Mouse (Mus musculus): Measurements from ENCODE around the gene Acvr1. TPM values are rescaled to one million over a fixed set of nuclear protein-coding genes. Genes with fewer than 3 reads are reported as not detected.
A peak's percentile ranks its signal among the peaks of the same experiment; 100 is the strongest.

The Acvr1 gene
- polyA plus RNA-seq, 1 experiment from 2014 or later, result 4.6 TPM

DNA sequence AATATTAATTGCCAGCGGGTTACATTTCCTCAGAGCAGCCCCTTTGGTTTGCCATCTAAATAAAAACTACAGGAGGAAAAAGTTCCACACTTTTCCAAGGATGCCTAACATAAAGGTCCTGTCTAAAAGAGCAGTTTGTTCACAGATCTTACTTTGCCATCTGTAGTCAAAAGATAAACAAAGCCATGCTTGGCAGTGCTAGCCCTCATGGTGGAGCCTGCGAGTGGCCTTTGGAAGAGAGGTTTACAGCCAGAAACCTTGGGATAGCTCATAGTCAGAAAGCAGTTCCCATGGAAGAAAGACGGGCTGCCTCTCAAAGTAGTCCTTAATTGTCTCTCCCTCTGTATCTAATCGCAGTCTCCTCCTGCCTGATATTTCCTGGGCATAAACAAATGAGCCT, 36.4 kb downstream of the Acvr1 start:
- Histone ChIP-seq H3K27ac (ENCODE audit: low read length) (no peak overlapping the region), H3K4me1 (ENCODE audit: control insufficient read depth, insufficient read depth, low read length) (peaks cover 44% of the 10 kb centered on the region), H3K36me3 (ENCODE audit: control insufficient read depth, insufficient read depth, low read length) (0 out of 2 replicates have a peak, but pooled peaks cover 2% of the 10 kb centered on the region), H3K27me3 (replicated peaks; ENCODE audit: control insufficient read depth, insufficient read depth, low read length) (no peaks in the 10 kb centered on the region), H3K9me3 (ENCODE audit: control insufficient read depth, low read length) (no peaks in the 10 kb centered on the region), H3K4me2 (ENCODE audit: low read depth, low read length) (no peak overlapping the region), H3K4me3 (ENCODE audit: low read length) (no peak overlapping the region), H3K9ac (ENCODE audit: low read depth, low read length) (no peak overlapping the region)
- ATAC-seq, result no peak
- 66% methylated on average over 4 of the region's 4 CpGs for WGBS

DNA sequence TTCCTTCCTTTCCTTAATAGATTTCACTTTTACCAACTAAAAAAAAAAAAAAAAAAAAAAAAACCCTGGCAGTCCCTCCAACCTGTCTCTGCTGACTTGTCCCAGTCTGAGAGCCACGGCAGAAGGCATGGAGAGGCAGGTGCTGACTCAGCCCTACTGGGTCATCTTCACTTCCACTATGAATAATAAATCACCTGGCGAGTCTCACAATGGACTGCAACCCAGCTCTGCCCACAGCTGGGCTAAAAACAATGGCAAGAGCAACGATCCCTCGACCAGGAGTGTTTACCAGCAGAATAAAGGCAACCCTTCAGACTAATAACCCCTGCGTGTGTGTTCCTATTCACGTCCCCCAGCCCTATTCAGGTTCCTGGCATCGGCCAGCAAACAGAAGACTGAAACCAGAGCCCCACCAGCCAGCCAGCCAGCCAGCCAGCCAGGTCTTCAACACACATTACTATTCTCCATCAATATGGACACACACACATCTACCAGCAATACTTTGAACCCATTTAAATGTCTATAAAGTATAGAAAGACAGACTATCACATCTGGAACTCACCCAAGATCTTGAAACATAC, 37.0 kb downstream of the Acvr1 start:
- Histone ChIP-seq H3K27me3 (replicated peaks; ENCODE audit: control insufficient read depth, insufficient read depth, low read length) (no peaks in the 10 kb centered on the region), H3K4me2 (ENCODE audit: low read depth, low read length) (no peak overlapping the region), H3K4me3 (ENCODE audit: low read length) (no peak overlapping the region), H3K9ac (ENCODE audit: low read depth, low read length) (no peak overlapping the region), H3K4me1 (ENCODE audit: control insufficient read depth, insufficient read depth, low read length) (peaks cover 39% of the 10 kb centered on the region), H3K9me3 (ENCODE audit: control insufficient read depth, low read length) (no peaks in the 10 kb centered on the region), H3K36me3 (ENCODE audit: control insufficient read depth, insufficient read depth, low read length) (0 out of 2 replicates have a peak, but pooled peaks cover 2% of the 10 kb centered on the region), H3K27ac (ENCODE audit: low read length) (no peak overlapping the region)
- 38% methylated on average over 7 of the region's 7 CpGs for WGBS
- ATAC-seq, result no peak

DNA sequence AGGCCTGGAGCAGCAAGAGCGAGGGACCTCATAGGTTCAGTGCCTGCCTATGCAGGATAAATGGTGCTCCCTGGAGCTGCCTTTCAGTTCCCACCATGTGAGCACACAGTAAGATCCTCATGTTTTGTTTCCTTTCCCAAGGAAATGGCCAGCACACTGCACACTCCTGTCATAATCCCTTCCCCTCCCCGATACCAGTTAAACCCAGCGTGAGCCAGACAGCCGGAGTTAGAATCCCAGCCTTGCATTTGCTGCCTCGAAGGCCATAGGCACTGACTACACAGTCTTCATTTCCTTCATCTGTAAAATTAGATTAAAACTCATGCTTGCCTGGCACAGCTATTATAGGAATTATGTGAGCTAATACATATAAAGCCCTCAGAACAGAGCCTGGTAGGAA, 37.6 kb downstream of the Acvr1 start:
- H3K27ac ChIP-seq (ENCODE audit: low read length), result no peak overlapping the region
- WGBS, result 79% methylated on average over 5 of the region's 5 CpGs

DNA sequence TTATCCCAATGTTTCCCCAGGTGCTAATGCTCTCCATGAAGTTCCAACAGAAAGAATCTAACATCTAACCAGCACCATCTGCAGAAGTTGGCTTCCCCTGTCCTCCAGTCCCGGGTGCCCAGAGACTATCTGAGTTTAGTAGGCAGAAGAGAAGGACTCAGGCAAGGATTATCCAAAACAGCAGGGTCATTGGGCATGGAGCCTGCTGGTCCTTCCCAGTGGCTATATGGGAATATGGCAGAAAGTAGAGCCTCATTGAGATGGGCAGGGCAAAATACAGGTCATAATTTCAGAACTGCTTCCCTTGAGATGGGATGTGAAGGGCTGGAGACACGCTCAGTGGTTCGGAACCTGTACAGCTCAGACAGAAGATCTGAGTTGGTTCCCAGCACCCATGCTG, 39.2 kb downstream of the Acvr1 start:
- Histone ChIP-seq H3K4me2 (ENCODE audit: low read depth, low read length) (no peak overlapping the region), H3K27ac (ENCODE audit: low read length) (no peak overlapping the region), H3K9ac (ENCODE audit: low read depth, low read length) (no peak overlapping the region), H3K9me3 (ENCODE audit: control insufficient read depth, low read length) (no peaks in the 10 kb centered on the region), H3K36me3 (ENCODE audit: control insufficient read depth, insufficient read depth, low read length) (0 out of 2 replicates have a peak, but pooled peaks cover 2% of the 10 kb centered on the region), H3K4me1 (ENCODE audit: control insufficient read depth, insufficient read depth, low read length) (peaks cover 19% of the 10 kb centered on the region), H3K27me3 (replicated peaks; ENCODE audit: control insufficient read depth, insufficient read depth, low read length) (no peaks in the 10 kb centered on the region), H3K4me3 (ENCODE audit: low read length) (no peak overlapping the region)
- 89% methylated on average over 3 of the region's 3 CpGs for WGBS
- ATAC-seq, result no peak

More for the DNA sequence above, 37.6 kb downstream of the Acvr1 start:
- 0 out of 2 replicates have a peak, but pooled peaks cover 2% of the 10 kb centered on the region for H3K36me3 ChIP-seq (ENCODE audit: control insufficient read depth, insufficient read depth, low read length)
- H3K4me1 ChIP-seq (ENCODE audit: control insufficient read depth, insufficient read depth, low read length), result peaks cover 33% of the 10 kb centered on the region
- no peak for ATAC-seq
- H3K4me2 ChIP-seq (ENCODE audit: low read depth, low read length), result no peak overlapping the region
- no peak overlapping the region for H3K9ac ChIP-seq (ENCODE audit: low read depth, low read length)
- H3K4me3 ChIP-seq (ENCODE audit: low read length), result no peak overlapping the region
- H3K27me3 ChIP-seq (replicated peaks; ENCODE audit: control insufficient read depth, insufficient read depth, low read length), result no peaks in the 10 kb centered on the region
- no peaks in the 10 kb centered on the region for H3K9me3 ChIP-seq (ENCODE audit: control insufficient read depth, low read length)

DNA sequence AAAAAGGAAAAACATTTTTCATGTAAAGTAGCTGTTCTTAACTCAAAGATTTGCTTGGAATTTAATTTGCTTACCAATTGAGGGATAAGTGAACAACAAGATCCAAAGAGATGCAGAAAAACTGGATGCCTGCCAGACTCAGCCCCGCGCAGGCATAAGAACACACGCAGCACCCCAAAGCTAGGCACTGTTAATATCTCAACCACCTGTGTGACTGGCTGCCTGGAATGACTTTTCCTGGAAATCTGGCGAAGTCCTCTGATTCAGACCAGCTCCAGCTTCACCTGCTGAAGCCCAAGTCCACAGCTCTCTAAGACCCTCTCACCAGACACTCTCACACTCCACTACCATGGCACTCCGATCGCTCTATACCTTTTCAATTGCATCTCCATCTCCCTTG, 42.6 kb downstream of the Acvr1 start:
- H3K27me3 ChIP-seq (replicated peaks; ENCODE audit: control insufficient read depth, insufficient read depth, low read length), result no peaks in the 10 kb centered on the region
- no peaks in the 10 kb centered on the region for H3K9me3 ChIP-seq (ENCODE audit: control insufficient read depth, low read length)
- H3K4me1 ChIP-seq (ENCODE audit: control insufficient read depth, insufficient read depth, low read length), result peaks cover 2% of the 10 kb centered on the region
- H3K4me2 ChIP-seq (ENCODE audit: low read depth, low read length), result no peak overlapping the region
- ATAC-seq, result no peak
- H3K36me3 ChIP-seq (ENCODE audit: control insufficient read depth, insufficient read depth, low read length), result 0 out of 2 replicates have a peak, but pooled peaks cover 2% of the 10 kb centered on the region
- H3K9ac ChIP-seq (ENCODE audit: low read depth, low read length), result no peak overlapping the region
- H3K27ac ChIP-seq (ENCODE audit: low read length), result no peak overlapping the region
- WGBS, result 87% methylated on average over 6 of the region's 6 CpGs
- no peak overlapping the region for H3K4me3 ChIP-seq (ENCODE audit: low read length)

DNA sequence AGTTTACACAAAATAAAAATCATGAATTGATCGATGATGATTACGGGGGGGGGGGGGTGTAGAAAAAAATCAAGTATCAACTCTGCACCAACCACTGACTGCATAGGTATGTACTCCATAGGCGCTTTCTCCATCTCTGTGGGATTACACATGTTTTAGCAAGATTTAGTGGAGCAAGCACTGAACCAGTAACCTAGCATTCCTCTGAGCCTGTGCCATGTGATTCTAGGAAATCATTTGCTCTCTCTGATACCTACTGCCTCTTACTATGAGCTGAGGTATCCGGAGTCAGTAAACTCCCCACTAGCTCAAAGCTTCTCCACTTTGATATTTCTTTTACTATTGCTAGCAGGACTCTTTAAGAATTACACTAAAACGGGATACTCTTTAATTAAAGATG, 43.1 kb downstream of the Acvr1 start:
- H3K27ac ChIP-seq (ENCODE audit: low read length), result no peak overlapping the region
- no peaks in the 10 kb centered on the region for H3K27me3 ChIP-seq (replicated peaks; ENCODE audit: control insufficient read depth, insufficient read depth, low read length)
- no peaks in the 10 kb centered on the region for H3K9me3 ChIP-seq (ENCODE audit: control insufficient read depth, low read length)
- no peaks in the 10 kb centered on the region for H3K4me1 ChIP-seq (ENCODE audit: control insufficient read depth, insufficient read depth, low read length)
- no peak for ATAC-seq
- WGBS, result 92% methylated on average over 5 of the region's 5 CpGs
- 0 out of 2 replicates have a peak, but pooled peaks cover 2% of the 10 kb centered on the region for H3K36me3 ChIP-seq (ENCODE audit: control insufficient read depth, insufficient read depth, low read length)
- H3K4me3 ChIP-seq (ENCODE audit: low read length), result no peak overlapping the region
- H3K9ac ChIP-seq (ENCODE audit: low read depth, low read length), result no peak overlapping the region
- H3K4me2 ChIP-seq (ENCODE audit: low read depth, low read length), result no peak overlapping the region

DNA sequence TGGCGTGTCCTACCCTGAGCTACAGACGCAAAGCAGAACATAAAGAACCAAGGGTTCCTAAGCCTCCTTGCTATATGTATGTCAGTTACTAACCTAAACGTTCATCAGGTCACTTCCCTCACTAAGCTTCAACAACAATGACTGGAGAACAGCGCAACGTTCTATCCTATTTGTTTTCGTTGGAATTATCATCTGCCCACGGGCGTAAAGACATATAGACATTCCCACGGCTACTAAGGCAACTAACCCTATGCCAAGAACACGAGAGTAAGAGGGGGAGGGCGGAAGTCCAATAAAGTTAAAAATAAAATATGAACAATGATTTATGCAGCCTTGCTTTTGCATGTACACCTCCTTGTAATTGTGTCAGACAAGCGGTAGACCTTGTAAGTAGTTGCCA, 43.9 kb downstream of the Acvr1 start:
- no peak for ATAC-seq
- Histone ChIP-seq H3K27ac (ENCODE audit: low read length) (no peak overlapping the region), H3K36me3 (ENCODE audit: control insufficient read depth, insufficient read depth, low read length) (0 out of 2 replicates have a peak, but pooled peaks cover 2% of the 10 kb centered on the region), H3K27me3 (replicated peaks; ENCODE audit: control insufficient read depth, insufficient read depth, low read length) (no peaks in the 10 kb centered on the region), H3K9ac (ENCODE audit: low read depth, low read length) (no peak overlapping the region), H3K4me1 (ENCODE audit: control insufficient read depth, insufficient read depth, low read length) (no peaks in the 10 kb centered on the region), H3K4me2 (ENCODE audit: low read depth, low read length) (no peak overlapping the region), H3K9me3 (ENCODE audit: control insufficient read depth, low read length) (no peaks in the 10 kb centered on the region), H3K4me3 (ENCODE audit: low read length) (no peak overlapping the region)
- WGBS, result 75% methylated on average over 12 of the region's 12 CpGs

DNA sequence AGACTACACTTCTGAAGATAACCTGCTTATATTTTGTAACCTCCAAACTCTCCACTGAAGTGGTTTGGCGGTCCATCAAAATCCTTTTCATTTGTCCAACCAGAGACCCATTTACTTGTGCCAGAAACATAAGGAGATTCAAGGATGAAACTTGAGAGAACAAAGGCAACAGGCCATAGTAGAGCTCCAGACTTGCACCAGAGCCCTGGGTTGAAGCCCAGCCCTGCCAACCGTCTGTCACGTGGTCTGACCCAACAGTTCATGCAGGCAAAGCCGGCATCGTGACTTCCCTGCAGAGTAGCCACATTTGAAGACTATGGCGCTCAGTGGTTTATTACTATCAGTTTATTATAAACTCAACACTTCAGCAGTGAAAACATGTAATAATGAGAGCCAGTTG, 45.3 kb downstream of the Acvr1 start:
- Histone ChIP-seq H3K27ac (ENCODE audit: low read length) (no peak overlapping the region), H3K4me1 (ENCODE audit: control insufficient read depth, insufficient read depth, low read length) (peaks cover 2% of the 10 kb centered on the region; the same call in 1 of the 2 replicates), H3K9ac (ENCODE audit: low read depth, low read length) (no peak overlapping the region)

DNA sequence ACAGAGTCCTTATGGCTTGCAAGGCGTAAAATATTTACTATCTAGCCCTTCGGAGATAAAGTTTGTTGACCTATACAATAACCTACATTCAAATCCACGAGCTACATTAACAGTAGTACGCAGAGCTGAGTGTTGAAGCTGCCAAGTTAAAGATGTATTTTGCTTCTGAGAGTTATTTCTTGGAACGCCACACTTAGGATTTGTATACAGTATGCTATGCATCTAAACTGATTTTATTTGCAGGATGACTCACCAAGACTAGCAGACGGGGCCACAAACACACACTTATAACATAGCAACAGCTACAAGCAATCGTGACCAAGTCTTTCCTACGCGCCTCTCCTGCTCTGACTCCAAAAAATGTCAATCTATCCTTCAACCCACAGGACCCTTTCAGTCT, 46.2 kb downstream of the Acvr1 start:
- H3K9ac ChIP-seq (ENCODE audit: low read depth, low read length), result no peak overlapping the region
- H3K4me1 ChIP-seq (ENCODE audit: control insufficient read depth, insufficient read depth, low read length), result peaks cover 2% of the 10 kb centered on the region; the same call in 1 of the 2 replicates
- no peaks in the 10 kb centered on the region for H3K36me3 ChIP-seq (ENCODE audit: control insufficient read depth, insufficient read depth, low read length)
- H3K4me3 ChIP-seq (ENCODE audit: low read length), result no peak overlapping the region
- ATAC-seq, result peak; percentile 73
- H3K27me3 ChIP-seq (replicated peaks; ENCODE audit: control insufficient read depth, insufficient read depth, low read length), result no peaks in the 10 kb centered on the region
- no peak overlapping the region for H3K27ac ChIP-seq (ENCODE audit: low read length)
- H3K9me3 ChIP-seq (ENCODE audit: control insufficient read depth, low read length), result no peaks in the 10 kb centered on the region
- 64% methylated on average over 9 of the region's 9 CpGs for WGBS
- H3K4me2 ChIP-seq (ENCODE audit: low read depth, low read length), result no peak overlapping the region

More for the DNA sequence above, 45.3 kb downstream of the Acvr1 start:
- Histone ChIP-seq H3K36me3 (ENCODE audit: control insufficient read depth, insufficient read depth, low read length) (0 out of 2 replicates have a peak, but pooled peaks cover under 1% of the 10 kb centered on the region), H3K27me3 (replicated peaks; ENCODE audit: control insufficient read depth, insufficient read depth, low read length) (no peaks in the 10 kb centered on the region), H3K9me3 (ENCODE audit: control insufficient read depth, low read length) (no peaks in the 10 kb centered on the region), H3K4me3 (ENCODE audit: low read length) (no peak overlapping the region), H3K4me2 (ENCODE audit: low read depth, low read length) (no peak overlapping the region)
- ATAC-seq, result no peak
- 88% methylated on average over 6 of the region's 6 CpGs for WGBS

DNA sequence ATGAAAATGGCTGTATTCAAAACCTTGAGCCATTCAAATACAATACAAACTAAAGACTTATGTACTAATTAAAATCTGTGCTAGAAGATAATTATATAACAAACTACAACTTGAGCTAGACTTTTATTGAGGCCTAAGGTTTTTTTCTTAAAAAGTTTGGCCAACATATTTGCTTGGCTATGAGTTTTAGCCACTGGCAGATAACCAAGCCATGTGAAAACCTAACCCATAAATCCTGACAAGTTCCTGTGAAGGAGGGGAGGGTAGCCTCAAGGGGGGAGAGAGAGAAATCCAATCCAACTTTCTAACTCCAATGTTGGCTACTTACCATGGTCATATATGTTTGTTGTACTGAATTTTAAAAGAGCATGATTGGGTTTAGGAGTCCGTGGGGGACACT, 48.4 kb downstream of the Acvr1 start:
- WGBS, result 89% methylated on average over 1 of the region's 1 CpGs
- Histone ChIP-seq H3K27me3 (replicated peaks; ENCODE audit: control insufficient read depth, insufficient read depth, low read length) (no peaks in the 10 kb centered on the region), H3K4me1 (ENCODE audit: control insufficient read depth, insufficient read depth, low read length) (peaks cover 5% of the 10 kb centered on the region; the same call in 1 of the 2 replicates), H3K36me3 (ENCODE audit: control insufficient read depth, insufficient read depth, low read length) (no peaks in the 10 kb centered on the region), H3K9ac (ENCODE audit: low read depth, low read length) (no peak overlapping the region), H3K27ac (ENCODE audit: low read length) (no peak overlapping the region), H3K4me3 (ENCODE audit: low read length) (no peak overlapping the region), H3K9me3 (ENCODE audit: control insufficient read depth, low read length) (no peaks in the 10 kb centered on the region), H3K4me2 (ENCODE audit: low read depth, low read length) (no peak overlapping the region)
- no peak for ATAC-seq

Data from intestine, embryonic 16.5 days (tissue).